Mouse (Mus musculus): ENCODE results near the gene Dop1b. TPM values are rescaled to one million over a fixed set of nuclear protein-coding genes. Genes with fewer than 3 reads are reported as not detected.
"Not testable (repeated sequence)": the region's sequence is repeated elsewhere in the genome, so short reads cannot be mapped to it uniquely, and the experiment has no call there.

Gene Dop1b
- 100 to 1,000 TPM; 102 to 263 (median 143) TPM for total RNA-seq (2018; cell fraction: chromatin; rRNA removed)
- total RNA-seq (2018; cell fraction: cytosol; rRNA removed): 10 to 100 TPM; 29.1 to 56.1 (median 36.6) TPM
- 100 to 1,000 TPM in 7 of 26 experiments, 10 to 100 TPM in 19; 58.1 to 121 (median 88.9) TPM for total RNA-seq (2018; cell fraction: nucleus; rRNA removed)
- 22.6 to 30.7 TPM (median 29.9 TPM) in 3 replicates for polyA plus RNA-seq (2018)

DNA sequence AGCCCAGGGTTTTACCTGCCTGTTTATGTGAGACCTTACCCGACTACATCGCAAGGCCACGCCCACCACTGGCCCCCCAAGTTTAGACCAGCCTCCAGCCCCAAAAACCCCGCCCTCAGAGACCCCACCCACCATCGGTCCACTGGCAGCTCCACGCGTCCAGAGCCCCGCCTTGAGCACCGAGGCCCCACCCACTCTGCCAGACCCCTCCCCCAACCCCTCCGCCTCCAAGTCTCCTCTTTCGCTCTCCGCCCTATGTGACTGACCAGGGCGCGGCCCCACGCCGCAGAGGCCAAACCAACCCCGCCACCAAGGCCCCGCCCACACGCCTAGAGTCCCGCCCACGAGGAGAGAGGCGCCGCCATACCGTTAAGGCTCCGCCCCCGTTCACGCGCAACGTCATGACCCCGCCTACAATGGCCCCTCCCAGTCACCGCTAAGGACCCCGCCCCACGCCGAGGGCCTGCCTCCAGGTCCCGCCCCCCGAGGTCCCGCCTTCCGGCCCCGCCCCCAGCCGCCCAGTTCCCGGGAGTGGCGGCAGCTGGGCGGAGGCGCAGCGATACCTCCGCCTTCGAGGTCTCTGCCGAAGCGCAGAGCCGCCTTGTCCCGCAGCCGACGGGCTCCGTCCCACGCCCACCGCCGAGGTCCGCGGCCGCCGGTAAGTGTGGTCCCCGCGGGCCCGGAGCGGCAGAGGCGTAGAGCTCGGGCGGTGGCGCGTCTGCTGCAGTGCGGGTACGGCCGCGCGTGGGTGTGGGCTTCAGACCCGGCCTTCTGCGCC is at the start of gene Dop1b:
Gene Dop1b (plus strand): TSS at position 494 of the 778 bp plus-strand sequence.
- Histone ChIP-seq H3K79me2 (ENCODE audit: inconsistent target) (peaks cover 30% of the 10 kb centered on the region; the same call in 1 of the 2 replicates), H3K4me3 (ENCODE audit: inconsistent target) (peak within 1 kb of the TSS; percentile 48), H3K36me3 (ENCODE audit: inconsistent target) (peaks cover 7% of the 10 kb centered on the region), H3K27ac (0 out of 2 replicates have a peak within 1 kb of the TSS, but pooled peaks have one; percentile 12)
- under 1% methylated on average over 72 of the region's 77 CpGs for WGBS (ENCODE audit: missing documents)

- Histone ChIP-seq H3K27ac (no peak overlapping the region), H3K36me3 (ENCODE audit: inconsistent target) (no peaks in the 10 kb centered on the region), H3K4me3 (ENCODE audit: inconsistent target) (no peak overlapping the region), H3K79me2 (ENCODE audit: inconsistent target) (no peaks in the 10 kb centered on the region)
Measured at GRCm38 (mm10) chr16:93667976-93668375, 43.7 kb upstream of the Dop1b start.

- Histone ChIP-seq H3K4me3 (ENCODE audit: inconsistent target) (no peak overlapping the region), H3K27ac (no peak overlapping the region)
Measured at GRCm38 (mm10) chr16:93669521-93669920, 42.2 kb upstream of the Dop1b start.

GRCm38 (mm10) chr16:93670466-93670865 is 41.2 kb upstream of the Dop1b start:
- H3K79me2 ChIP-seq (ENCODE audit: inconsistent target); H3K36me3 ChIP-seq (ENCODE audit: inconsistent target); H3K4me3 ChIP-seq (ENCODE audit: inconsistent target); H3K27ac ChIP-seq: not testable (repeated sequence)
- 83% methylated on average over 4 of the region's 4 CpGs for WGBS (ENCODE audit: missing documents)

More at GRCm38 (mm10) chr16:93669521-93669920, 42.2 kb upstream of the Dop1b start:
- Histone ChIP-seq H3K36me3 (ENCODE audit: inconsistent target) (no peaks in the 10 kb centered on the region), H3K79me2 (ENCODE audit: inconsistent target) (no peaks in the 10 kb centered on the region)

GRCm38 (mm10) chr16:93671064-93671463 is 40.6 kb upstream of the Dop1b start:
- WGBS (ENCODE audit: missing documents): 81% methylated on average over 5 of the region's 5 CpGs
- no peak overlapping the region for H3K4me3 ChIP-seq (ENCODE audit: inconsistent target)
- no peaks in the 10 kb centered on the region for H3K36me3 ChIP-seq (ENCODE audit: inconsistent target)
- H3K79me2 ChIP-seq (ENCODE audit: inconsistent target): no peaks in the 10 kb centered on the region
- H3K27ac ChIP-seq: no peak overlapping the region

GRCm38 (mm10) chr16:93676376-93676775 is 35.3 kb upstream of the Dop1b start:
- no peaks in the 10 kb centered on the region for H3K79me2 ChIP-seq (ENCODE audit: inconsistent target)
- no peak overlapping the region for H3K27ac ChIP-seq
- 97% methylated on average over 5 of the region's 5 CpGs for WGBS (ENCODE audit: missing documents)
- H3K4me3 ChIP-seq (ENCODE audit: inconsistent target): no peak overlapping the region
- no peaks in the 10 kb centered on the region for H3K36me3 ChIP-seq (ENCODE audit: inconsistent target)

DNA sequence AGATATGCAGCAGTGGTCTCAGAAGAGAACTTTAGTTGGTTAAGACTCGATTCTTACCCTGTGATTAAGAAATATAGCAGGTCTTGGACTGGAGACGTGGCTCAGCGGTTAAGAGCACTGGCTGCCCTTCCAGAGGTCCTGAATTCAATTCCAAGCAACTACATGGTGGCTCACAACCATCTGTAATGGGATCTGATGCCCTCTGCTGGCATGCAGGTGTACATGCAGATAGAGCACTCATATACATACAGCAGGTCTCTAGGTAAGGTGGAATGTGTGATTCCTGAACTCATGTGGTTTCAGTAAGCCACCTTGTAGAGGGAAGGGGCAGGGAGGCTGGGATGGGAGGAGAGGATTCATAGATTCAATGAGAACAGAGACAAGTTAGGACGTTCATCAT is 33.5 kb upstream of the Dop1b start:
- Histone ChIP-seq H3K27ac (no peak overlapping the region), H3K36me3 (ENCODE audit: inconsistent target) (no peaks in the 10 kb centered on the region), H3K79me2 (ENCODE audit: inconsistent target) (no peaks in the 10 kb centered on the region), H3K4me3 (ENCODE audit: inconsistent target) (no peak overlapping the region)
- 93% methylated on average over 4 of the region's 4 CpGs for WGBS (ENCODE audit: missing documents)

DNA sequence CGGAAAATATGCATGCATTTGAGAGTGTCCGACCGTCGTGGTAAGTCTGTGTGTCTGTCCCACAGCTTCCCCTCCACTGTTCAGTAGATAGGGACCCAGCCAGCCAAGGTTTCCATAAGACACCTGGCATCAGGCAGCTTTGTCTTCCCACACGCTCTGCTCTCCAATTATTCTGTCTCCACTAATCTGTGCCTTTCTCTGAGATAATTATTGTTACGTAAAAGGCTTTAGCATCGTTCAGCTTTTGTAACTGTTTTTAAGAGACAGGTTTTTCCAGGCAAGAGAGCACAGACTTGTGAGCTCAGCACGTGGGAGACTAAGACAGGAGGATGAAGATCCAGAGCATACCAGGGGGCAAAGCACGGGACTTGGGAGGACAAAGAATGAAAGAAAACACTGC is 32.5 kb upstream of the Dop1b start:
- 66% methylated on average over 9 of the region's 9 CpGs for WGBS (ENCODE audit: missing documents)

GRCm38 (mm10) chr16:93682156-93682688 is 29.5 kb upstream of the Dop1b start:
- Histone ChIP-seq H3K27ac (no peak overlapping the region), H3K36me3 (ENCODE audit: inconsistent target) (no peaks in the 10 kb centered on the region), H3K79me2 (ENCODE audit: inconsistent target) (no peaks in the 10 kb centered on the region), H3K4me3 (ENCODE audit: inconsistent target) (peak overlapping the region; percentile 38; the same call in 1 of the 2 replicates)
- WGBS (ENCODE audit: missing documents): 33% methylated on average over 13 of the region's 13 CpGs

More for the DNA sequence above, 32.5 kb upstream of the Dop1b start:
- Histone ChIP-seq H3K79me2 (ENCODE audit: inconsistent target) (no peaks in the 10 kb centered on the region), H3K36me3 (ENCODE audit: inconsistent target) (no peaks in the 10 kb centered on the region), H3K27ac (no peak overlapping the region), H3K4me3 (ENCODE audit: inconsistent target) (no peak overlapping the region)

GRCm38 (mm10) chr16:93682689-93683507 is 28.8 kb upstream of the Dop1b start, which contains the start of gene Cbr3:
TSS of gene Cbr3 (plus strand) at chr16:93683215.
- H3K27ac ChIP-seq: no peak within 1 kb of the TSS
- peak within 1 kb of the TSS; percentile 38 for H3K4me3 ChIP-seq (ENCODE audit: inconsistent target)
- no peaks in the 10 kb centered on the region for H3K36me3 ChIP-seq (ENCODE audit: inconsistent target)
- 1% methylated on average over 63 of the region's 63 CpGs for WGBS (ENCODE audit: missing documents)
- no peaks in the 10 kb centered on the region for H3K79me2 ChIP-seq (ENCODE audit: inconsistent target)

DNA sequence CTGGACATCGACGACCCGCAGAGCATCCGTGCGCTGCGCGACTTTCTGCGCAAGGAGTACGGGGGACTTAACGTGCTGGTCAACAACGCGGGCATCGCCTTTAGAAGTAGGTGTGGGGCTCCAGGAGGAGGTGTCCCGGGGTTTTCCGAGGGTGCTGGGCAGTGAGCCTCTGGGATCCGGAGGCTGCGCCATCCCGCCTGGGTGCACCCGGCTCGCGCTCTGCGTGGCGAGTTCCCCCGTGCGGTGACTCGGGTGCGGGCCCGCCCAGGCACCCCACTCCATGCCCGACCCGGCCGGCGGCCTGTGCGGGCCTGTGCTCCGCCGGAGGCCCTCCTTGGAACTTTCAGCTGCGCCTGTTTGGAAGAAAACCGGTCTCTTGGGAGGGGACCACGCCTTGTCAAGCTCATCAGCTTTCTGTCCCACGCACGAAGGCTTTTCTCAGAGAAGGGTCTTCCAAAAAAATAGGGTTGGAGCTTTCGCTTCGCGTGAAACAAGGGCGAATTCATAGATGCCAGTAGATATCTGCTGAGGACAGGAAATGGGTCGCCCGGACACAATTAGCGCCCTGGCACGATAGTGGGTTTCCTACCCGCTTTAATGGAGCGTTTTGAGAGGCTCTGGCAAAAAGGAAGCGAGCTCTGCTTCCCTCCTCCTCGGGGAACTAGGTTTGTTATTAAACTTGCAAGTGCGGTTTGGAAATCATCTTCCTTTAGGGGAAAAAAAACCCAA is 28.0 kb upstream of the Dop1b start:
- WGBS (ENCODE audit: missing documents): 2% methylated on average over 53 of the region's 53 CpGs
- no peaks in the 10 kb centered on the region for H3K36me3 ChIP-seq (ENCODE audit: inconsistent target)
- H3K27ac ChIP-seq: no peak overlapping the region

DNA sequence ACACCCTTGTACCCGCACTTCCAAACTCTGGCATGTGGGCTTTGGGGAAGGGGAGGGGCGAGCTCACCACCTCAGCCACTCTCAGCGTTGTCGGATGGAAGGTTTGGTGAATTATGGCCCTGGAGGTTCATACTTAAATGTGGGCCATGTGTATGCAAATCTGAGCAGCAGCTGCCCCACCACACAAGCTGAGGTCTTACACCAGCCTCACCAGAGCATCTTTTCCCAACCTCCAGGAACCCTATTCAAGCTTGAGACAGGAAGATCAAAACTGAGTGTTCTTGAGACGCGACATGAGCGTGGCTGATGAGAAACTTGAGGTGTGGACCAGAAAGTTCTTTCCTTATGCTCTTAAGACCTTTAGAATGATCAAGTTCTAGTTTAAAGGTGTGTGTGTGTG is 27.3 kb upstream of the Dop1b start:
- no peak overlapping the region for H3K27ac ChIP-seq
- H3K4me3 ChIP-seq (ENCODE audit: inconsistent target): peak overlapping the region; percentile 38
- no peaks in the 10 kb centered on the region for H3K36me3 ChIP-seq (ENCODE audit: inconsistent target)
- 49% methylated on average over 7 of the region's 7 CpGs for WGBS (ENCODE audit: missing documents)
- no peaks in the 10 kb centered on the region for H3K79me2 ChIP-seq (ENCODE audit: inconsistent target)

More for the DNA sequence above, 28.0 kb upstream of the Dop1b start:
- Histone ChIP-seq H3K4me3 (ENCODE audit: inconsistent target) (peak overlapping the region; percentile 38), H3K79me2 (ENCODE audit: inconsistent target) (no peaks in the 10 kb centered on the region)

- not testable (repeated sequence) for H3K27ac ChIP-seq; H3K79me2 ChIP-seq (ENCODE audit: inconsistent target); H3K36me3 ChIP-seq (ENCODE audit: inconsistent target); H3K4me3 ChIP-seq (ENCODE audit: inconsistent target)
- WGBS (ENCODE audit: missing documents): 96% methylated on average over 2 of the region's 3 CpGs
Measured at GRCm38 (mm10) chr16:93685783-93686182, 25.9 kb upstream of the Dop1b start.

DNA sequence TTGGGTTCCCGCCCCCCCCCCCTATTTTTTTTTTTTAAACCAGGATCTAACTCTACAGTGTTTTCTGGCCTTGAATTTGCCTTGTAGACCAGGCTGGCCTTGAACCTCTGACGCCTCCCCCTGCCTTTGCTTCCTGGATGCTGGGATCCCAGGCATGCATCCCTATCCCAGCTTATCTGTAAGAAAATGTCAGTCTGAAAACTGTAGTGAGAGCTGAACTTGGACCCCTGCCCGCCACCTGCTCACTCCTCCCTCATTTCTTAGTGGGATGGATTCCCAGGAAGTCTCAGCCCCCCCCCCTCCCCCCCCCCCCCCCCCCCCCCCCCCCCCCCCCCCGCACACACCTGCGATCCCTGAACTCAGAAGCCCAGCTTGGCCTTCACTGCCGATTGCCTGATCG is 25.3 kb upstream of the Dop1b start:
- 39% methylated on average over 3 of the region's 7 CpGs for WGBS (ENCODE audit: missing documents)
- no peaks in the 10 kb centered on the region for H3K36me3 ChIP-seq (ENCODE audit: inconsistent target)
- no peak overlapping the region for H3K27ac ChIP-seq
- H3K4me3 ChIP-seq (ENCODE audit: inconsistent target): no peak overlapping the region
- H3K79me2 ChIP-seq (ENCODE audit: inconsistent target): no peaks in the 10 kb centered on the region

Measured in macrophage (primary cell).